Mouse (Mus musculus): Measurements from ENCODE around the gene Nhs. TPM values are rescaled to one million over a fixed set of nuclear protein-coding genes. Genes with fewer than 3 reads are reported as not detected.

Gene Nhs
- total and polyA plus RNA-seq, 3 experiments, result under 0.01 TPM; not detected in 2

DNA sequence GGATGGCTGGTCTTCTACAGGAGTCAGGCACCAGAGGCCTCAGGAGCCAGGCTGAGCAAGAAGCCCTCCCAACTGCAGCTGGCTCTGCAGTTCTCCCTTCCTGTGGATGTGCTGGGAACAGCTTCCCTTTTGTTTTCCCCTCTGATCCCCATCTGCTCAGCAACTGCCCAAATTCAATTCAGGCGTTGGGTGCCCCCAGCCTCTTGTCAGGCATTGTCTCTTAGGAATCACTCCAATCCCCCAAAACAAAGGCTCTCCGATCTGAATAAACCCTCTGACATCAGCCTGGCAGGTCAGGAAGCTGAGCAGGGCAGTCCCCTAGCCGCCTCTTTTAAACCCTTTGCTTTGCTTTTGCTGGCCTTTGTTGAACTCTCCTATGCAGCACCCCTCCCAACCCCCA, 149.7 kb downstream of the Nhs start:
- Histone ChIP-seq H3K27me3 (ENCODE audit: insufficient read depth, low read length) (peaks cover 2% of the 10 kb centered on the region; the same call in 1 of the 2 replicates), H3K4me1 (ENCODE audit: insufficient read depth, low read depth, low read length) (no peaks in the 10 kb centered on the region), H3K9me3 (replicated peaks) (no peaks in the 10 kb centered on the region), H3K36me3 (replicated peaks) (no peaks in the 10 kb centered on the region), H3K4me3 (ENCODE audit: low read depth, low read length) (no peak overlapping the region)
- ATAC-seq (ENCODE audit: extremely low read depth, insufficient number of reproducible peaks, low FRiP score, poor library complexity, severe bottlenecking) (no peak), DNase-seq (ENCODE audit: low spot score) (no peak)
- TF ChIP-seq TAL1 (conservative IDR thresholded peaks at IDR 0.05; ENCODE audit: low read depth, low read length), result no peak
- TF ChIP-seq GATA1 (IDR thresholded peaks at IDR 0.05; ENCODE audit: borderline replicate concordance, low read length), result no peak
- no peak for TF ChIP-seq GATA2 (IDR thresholded peaks at IDR 0.05; ENCODE audit: borderline replicate concordance, low read depth, low read length)
- TF ChIP-seq CTCF (IDR thresholded peaks at IDR 0.05; ENCODE audit: low read depth, low read length), result no peak
- no peak for TF ChIP-seq POLR2AphosphoS5 (IDR thresholded peaks at IDR 0.05; ENCODE audit: insufficient replicate concordance, low read depth, low read length)

DNA sequence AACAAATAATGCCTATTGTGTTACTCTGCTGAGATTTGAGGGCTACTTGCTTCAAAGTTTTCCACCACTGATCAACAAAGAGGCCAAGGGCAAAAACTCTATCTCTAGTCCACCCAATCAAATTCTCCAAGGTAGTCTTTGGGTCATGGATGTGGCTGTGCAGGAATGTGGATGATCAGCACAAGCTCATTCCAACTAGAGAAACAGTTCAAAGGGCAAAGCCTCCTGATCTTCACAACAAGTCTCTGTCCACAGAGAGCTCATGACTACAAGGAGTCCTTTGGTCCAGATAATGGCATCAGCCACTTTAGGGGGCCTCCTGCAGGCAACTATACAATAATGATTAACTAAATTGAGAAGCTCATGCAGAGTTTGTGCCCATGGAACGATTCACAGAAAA, 155.7 kb downstream of the Nhs start:
- no peaks in the 10 kb centered on the region for H3K9me3 ChIP-seq (replicated peaks)
- H3K27me3 ChIP-seq (ENCODE audit: insufficient read depth, low read length), result no peaks in the 10 kb centered on the region
- no peak for DNase-seq (ENCODE audit: low spot score)
- no peaks in the 10 kb centered on the region for H3K4me1 ChIP-seq (ENCODE audit: insufficient read depth, low read depth, low read length)
- no peaks in the 10 kb centered on the region for H3K36me3 ChIP-seq (replicated peaks)
- H3K4me3 ChIP-seq (ENCODE audit: low read depth, low read length), result no peak overlapping the region
- ATAC-seq (ENCODE audit: extremely low read depth, insufficient number of reproducible peaks, low FRiP score, poor library complexity, severe bottlenecking), result no peak
- TF ChIP-seq CTCF (IDR thresholded peaks at IDR 0.05; ENCODE audit: low read depth, low read length) (no peak), GATA1 (IDR thresholded peaks at IDR 0.05; ENCODE audit: borderline replicate concordance, low read length) (no peak), GATA2 (IDR thresholded peaks at IDR 0.05; ENCODE audit: borderline replicate concordance, low read depth, low read length) (no peak), POLR2AphosphoS5 (IDR thresholded peaks at IDR 0.05; ENCODE audit: insufficient replicate concordance, low read depth, low read length) (no peak), TAL1 (conservative IDR thresholded peaks at IDR 0.05; ENCODE audit: low read depth, low read length) (no peak)

DNA sequence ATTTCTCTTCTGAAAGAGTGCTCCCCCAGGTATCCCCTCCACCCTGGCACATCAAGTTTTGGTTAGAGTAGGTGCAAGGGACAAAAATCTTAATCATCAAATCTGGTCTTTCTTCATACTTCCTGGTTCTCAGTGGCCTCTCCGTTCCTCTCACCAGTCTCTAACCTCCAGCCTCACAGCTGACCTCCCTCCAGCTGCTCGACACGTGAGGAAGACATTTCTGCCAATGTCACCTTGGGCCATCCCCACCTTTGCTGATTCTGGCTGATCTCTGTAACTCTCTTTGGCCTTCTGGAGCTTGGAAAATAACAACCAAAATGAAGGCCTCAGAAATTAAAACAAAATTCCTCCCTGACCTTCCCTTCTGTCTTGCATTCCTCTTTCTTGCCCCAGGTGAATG, 160.7 kb downstream of the Nhs start:
- TF ChIP-seq CTCF (IDR thresholded peaks at IDR 0.05; ENCODE audit: low read depth, low read length) (no peak), POLR2AphosphoS5 (IDR thresholded peaks at IDR 0.05; ENCODE audit: insufficient replicate concordance, low read depth, low read length) (no peak)
- Histone ChIP-seq H3K4me3 (ENCODE audit: low read depth, low read length) (no peak overlapping the region), H3K36me3 (replicated peaks) (no peaks in the 10 kb centered on the region), H3K9me3 (replicated peaks) (no peaks in the 10 kb centered on the region), H3K27me3 (ENCODE audit: insufficient read depth, low read length) (no peaks in the 10 kb centered on the region), H3K4me1 (ENCODE audit: insufficient read depth, low read depth, low read length) (no peaks in the 10 kb centered on the region)
- ATAC-seq (ENCODE audit: extremely low read depth, insufficient number of reproducible peaks, low FRiP score, poor library complexity, severe bottlenecking), result no peak
- no peak for DNase-seq (ENCODE audit: low spot score)

DNA sequence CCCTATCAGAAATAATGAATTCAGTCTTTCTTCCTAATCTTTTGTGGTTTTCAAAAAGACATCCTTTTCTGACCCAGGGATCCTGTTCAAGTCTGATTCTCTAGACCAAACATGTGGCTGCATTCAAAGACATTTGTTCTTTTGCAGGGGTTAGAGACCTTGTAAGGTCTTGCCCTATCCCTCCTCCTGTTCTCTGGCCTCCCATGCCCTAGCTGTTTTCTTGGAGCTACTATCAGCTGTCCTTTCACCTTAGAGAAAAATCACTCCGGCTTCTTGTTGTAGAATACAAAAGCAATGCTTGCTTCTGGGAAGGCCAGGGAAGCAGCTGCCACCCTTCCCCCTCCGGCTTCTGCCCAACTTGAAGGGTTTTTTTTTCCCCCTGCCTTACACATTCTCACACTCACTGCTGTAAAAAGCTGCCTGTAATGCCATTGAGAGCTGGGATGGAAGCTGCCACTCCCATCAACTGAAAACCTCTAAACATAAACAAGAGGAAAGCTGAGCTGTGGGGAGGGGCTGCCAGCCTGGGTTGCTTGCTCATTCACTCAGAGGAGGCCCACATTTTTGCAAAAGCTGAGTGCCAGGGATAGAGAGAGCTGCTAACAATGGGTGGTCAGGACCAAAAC, 162.2 kb downstream of the Nhs start:
- no peak for TF ChIP-seq GATA1 (IDR thresholded peaks at IDR 0.05; ENCODE audit: borderline replicate concordance, low read length)
- no peak for TF ChIP-seq TAL1 (conservative IDR thresholded peaks at IDR 0.05; ENCODE audit: low read depth, low read length)
- TF ChIP-seq POLR2AphosphoS5 (IDR thresholded peaks at IDR 0.05; ENCODE audit: insufficient replicate concordance, low read depth, low read length), result no peak
- no peak for TF ChIP-seq CTCF (IDR thresholded peaks at IDR 0.05; ENCODE audit: low read depth, low read length)
- no peak for TF ChIP-seq GATA2 (IDR thresholded peaks at IDR 0.05; ENCODE audit: borderline replicate concordance, low read depth, low read length)
- DNase-seq (ENCODE audit: low spot score) (no peak), ATAC-seq (ENCODE audit: extremely low read depth, insufficient number of reproducible peaks, low FRiP score, poor library complexity, severe bottlenecking) (no peak)
- no peaks in the 10 kb centered on the region for H3K36me3 ChIP-seq (replicated peaks)
- H3K27me3 ChIP-seq (ENCODE audit: insufficient read depth, low read length), result no peaks in the 10 kb centered on the region
- H3K4me3 ChIP-seq (ENCODE audit: low read depth, low read length), result no peak overlapping the region
- H3K4me1 ChIP-seq (ENCODE audit: insufficient read depth, low read depth, low read length), result no peaks in the 10 kb centered on the region
- H3K9me3 ChIP-seq (replicated peaks), result no peaks in the 10 kb centered on the region

DNA sequence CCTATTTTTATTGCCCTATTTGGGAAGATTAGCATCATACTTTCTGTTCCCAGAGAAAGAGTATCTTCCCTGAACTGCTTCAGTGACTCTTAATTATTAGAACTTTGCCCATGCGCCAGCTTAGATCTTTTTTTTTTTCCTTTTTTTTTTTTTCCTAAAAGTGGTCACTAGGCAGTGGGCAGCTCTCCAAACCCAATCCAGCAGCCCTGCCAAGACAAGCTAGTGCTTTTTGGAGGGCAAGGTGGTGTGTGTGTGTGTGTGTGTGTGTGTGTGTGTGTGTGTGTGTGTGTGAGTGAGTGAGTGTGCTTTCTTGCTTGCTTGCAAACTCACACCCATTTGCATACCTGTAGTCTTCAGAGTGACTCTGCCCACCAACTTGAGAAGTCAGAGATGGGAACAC, 169.4 kb downstream of the Nhs start:
- no peaks in the 10 kb centered on the region for H3K9me3 ChIP-seq (replicated peaks)
- no peaks in the 10 kb centered on the region for H3K4me1 ChIP-seq (ENCODE audit: insufficient read depth, low read depth, low read length)
- no peak for ATAC-seq (ENCODE audit: extremely low read depth, insufficient number of reproducible peaks, low FRiP score, poor library complexity, severe bottlenecking)
- TF ChIP-seq CTCF (IDR thresholded peaks at IDR 0.05; ENCODE audit: low read depth, low read length) (no peak), POLR2AphosphoS5 (IDR thresholded peaks at IDR 0.05; ENCODE audit: insufficient replicate concordance, low read depth, low read length) (no peak), TAL1 (conservative IDR thresholded peaks at IDR 0.05; ENCODE audit: low read depth, low read length) (no peak), GATA1 (IDR thresholded peaks at IDR 0.05; ENCODE audit: borderline replicate concordance, low read length) (no peak), GATA2 (IDR thresholded peaks at IDR 0.05; ENCODE audit: borderline replicate concordance, low read depth, low read length) (no peak)
- H3K36me3 ChIP-seq (replicated peaks), result no peaks in the 10 kb centered on the region
- H3K4me3 ChIP-seq (ENCODE audit: low read depth, low read length), result no peak overlapping the region
- no peak for DNase-seq (ENCODE audit: low spot score)
- no peaks in the 10 kb centered on the region for H3K27me3 ChIP-seq (ENCODE audit: insufficient read depth, low read length)

DNA sequence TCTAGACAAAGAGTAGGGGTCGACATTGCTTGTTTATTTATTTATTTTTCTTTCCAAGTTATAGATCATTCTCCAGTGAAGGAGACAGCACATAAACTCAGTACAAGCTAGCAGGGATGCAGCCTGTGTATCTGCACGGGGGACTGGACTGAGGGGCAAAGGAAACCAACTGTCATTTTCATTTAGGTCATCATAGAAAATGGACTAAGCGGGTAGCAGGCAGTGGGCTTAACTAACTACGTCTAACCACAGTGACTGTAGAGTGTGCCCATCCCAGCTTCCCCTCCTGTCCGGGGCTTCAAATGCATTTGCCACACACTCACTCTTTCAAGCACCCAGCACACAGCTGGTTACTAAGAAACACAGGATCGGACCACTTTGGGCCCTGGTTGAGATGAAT, 174.6 kb downstream of the Nhs start:
- DNase-seq (ENCODE audit: low spot score) (no peak), ATAC-seq (ENCODE audit: extremely low read depth, insufficient number of reproducible peaks, low FRiP score, poor library complexity, severe bottlenecking) (no peak)
- no peaks in the 10 kb centered on the region for H3K36me3 ChIP-seq (replicated peaks)
- no peak overlapping the region for H3K4me3 ChIP-seq (ENCODE audit: low read depth, low read length)
- no peaks in the 10 kb centered on the region for H3K4me1 ChIP-seq (ENCODE audit: insufficient read depth, low read depth, low read length)
- no peaks in the 10 kb centered on the region for H3K27me3 ChIP-seq (ENCODE audit: insufficient read depth, low read length)
- no peaks in the 10 kb centered on the region for H3K9me3 ChIP-seq (replicated peaks)
- TF ChIP-seq POLR2AphosphoS5 (IDR thresholded peaks at IDR 0.05; ENCODE audit: insufficient replicate concordance, low read depth, low read length) (no peak), TAL1 (conservative IDR thresholded peaks at IDR 0.05; ENCODE audit: low read depth, low read length) (no peak), GATA1 (IDR thresholded peaks at IDR 0.05; ENCODE audit: borderline replicate concordance, low read length) (no peak), CTCF (IDR thresholded peaks at IDR 0.05; ENCODE audit: low read depth, low read length) (no peak), GATA2 (IDR thresholded peaks at IDR 0.05; ENCODE audit: borderline replicate concordance, low read depth, low read length) (no peak)

Measured in G1E (cell line).